Mouse (Mus musculus): ENCODE data around the gene Macf1.

GRCm38 (mm10) chr4:123693384-123693783, 9.2 kb upstream of the Macf1 start:
- TF ChIP-seq CTCF (IDR thresholded peaks at IDR 0.05) (no peak), EP300 (IDR thresholded peaks at IDR 0.05; ENCODE audit: insufficient read depth, low read depth, low read length) (no peak), POLR2A (IDR thresholded peaks at IDR 0.05; ENCODE audit: insufficient read depth, low read depth, low read length) (no peak)
